Mouse (Mus musculus) limb, embryonic 11.5 days (tissue): ENCODE results near the gene Hhatl. TPM values are rescaled to one million over a fixed set of nuclear protein-coding genes. Genes with fewer than 3 reads are reported as not detected.

Experiments
- ATAC-seq: fragments of 200-750 bp; cut with Nextera tagmentation; 2 replicates; pipeline ENCODE4 v1.8.0; 2017; ENCODE audit warnings: low read depth; ENCODE audit not compliant: insufficient number of reproducible peaks, low FRiP score, low TSS enrichment
- DNase-seq: peaks from one replicate; pipeline ENCODE4 v3.0.0-alpha.2; 2015; ENCODE audit warnings: low spot score
- H3K27ac ChIP-seq: fragments of 300-500 bp; sonication (generic); replicated peaks from 2 replicates; pipeline ENCODE4 v1.5.1; 2014; ENCODE audit warnings: low read depth, mild to moderate bottlenecking, low read length
- H3K27me3 ChIP-seq: fragments of 300-500 bp; sonication (generic); 2 replicates; pipeline ENCODE4 v1.6.1; 2014; ENCODE audit warnings: mild to moderate bottlenecking, low read length, mixed read lengths; ENCODE audit not compliant: control insufficient read depth, insufficient read depth
- H3K36me3 ChIP-seq: fragments of 300-500 bp; sonication (generic); 2 replicates; pipeline ENCODE4 v1.6.1; 2014; ENCODE audit warnings: mild to moderate bottlenecking, low read length, moderate library complexity, mixed read lengths; ENCODE audit not compliant: control insufficient read depth, insufficient read depth
- H3K4me1 ChIP-seq: fragments of 300-500 bp; sonication (generic); 2 replicates; pipeline ENCODE4 v1.6.1; 2014; ENCODE audit warnings: low read length, mixed read lengths; ENCODE audit not compliant: control insufficient read depth, insufficient read depth
- H3K4me2 ChIP-seq: fragments of 300-500 bp; sonication (generic); 2 replicates; pipeline ENCODE4 v1.6.1; 2014; ENCODE audit warnings: low read depth, mild to moderate bottlenecking, moderate library complexity; ENCODE audit not compliant: severe bottlenecking
- H3K4me3 ChIP-seq: fragments of 300-500 bp; sonication (generic); 2 replicates; pipeline ENCODE4 v1.5.1; 2014; ENCODE audit warnings: low read depth, low read length
- H3K9ac ChIP-seq: fragments of 300-500 bp; sonication (generic); 2 replicates; pipeline ENCODE4 v1.6.1; 2014; ENCODE audit warnings: mild to moderate bottlenecking, low read length
- H3K9me3 ChIP-seq: fragments of 300-500 bp; sonication (generic); 2 replicates; pipeline ENCODE4 v1.6.1; 2016; ENCODE audit warnings: low read length; ENCODE audit not compliant: control insufficient read depth
- WGBS: fragments of 180-500 bp; shearing (Covaris S2); extraction: QIAGEN DNeasy Blood & Tissue Kit; methylation state at CpG from one replicate; pipeline ENCODE4 v1.1.7; 2014; 5-methylcytosine and 5-hydroxymethylcytosine counted together
- polyA plus RNA-seq: library from polyadenylated mRNA; unstranded; fragments of >200 nt; fragmentation: Nextera tagmentation; extraction: Ambion mirVana; gene quantifications from 2 replicates; pipeline ENCODE4 v1.2.1, GENCODE M21; 2014

Gene Hhatl
- polyA plus RNA-seq, 1 experiment from 2014 or later = not detected

- DNase-seq = no peak
- Histone ChIP-seq H3K27ac (no peak overlapping the region), H3K36me3 (no peaks in the 10 kb centered on the region), H3K9me3 (no peaks in the 10 kb centered on the region), H3K27me3 (no peaks in the 10 kb centered on the region), H3K4me1 (no peaks in the 10 kb centered on the region), H3K9ac (no peak overlapping the region), H3K4me3 (no peak overlapping the region), H3K4me2 (no peak overlapping the region)
- WGBS = 65% methylated on average over 9 of the region's 9 CpGs
- no peak; the same call in 1 of the 2 replicates for ATAC-seq
Observed at GRCm38 (mm10) chr9:121819073-121819770, 26.9 kb upstream of the Hhatl start.

GRCm38 (mm10) chr9:121815183-121815582 lies 22.9 kb upstream of the Hhatl start:
- H3K4me2 ChIP-seq = no peak overlapping the region
- no peaks in the 10 kb centered on the region for H3K4me1 ChIP-seq
- no peaks in the 10 kb centered on the region for H3K27me3 ChIP-seq
- H3K36me3 ChIP-seq = no peaks in the 10 kb centered on the region
- ATAC-seq (no peak), DNase-seq (no peak)
- H3K9me3 ChIP-seq = no peaks in the 10 kb centered on the region
- H3K4me3 ChIP-seq = no peak overlapping the region
- no peak overlapping the region for H3K9ac ChIP-seq
- no peak overlapping the region for H3K27ac ChIP-seq
- 76% methylated on average over 6 of the region's 6 CpGs for WGBS

GRCm38 (mm10) chr9:121810081-121810821 lies 17.9 kb upstream of the Hhatl start:
- no peak overlapping the region for H3K4me3 ChIP-seq
- 48% methylated on average over 15 of the region's 15 CpGs for WGBS
- no peak overlapping the region for H3K27ac ChIP-seq
- no peak overlapping the region for H3K9ac ChIP-seq
- no peak for ATAC-seq
- no peaks in the 10 kb centered on the region for H3K9me3 ChIP-seq
- H3K4me2 ChIP-seq = no peak overlapping the region
- H3K4me1 ChIP-seq = no peaks in the 10 kb centered on the region
- no peaks in the 10 kb centered on the region for H3K36me3 ChIP-seq
- no peak for DNase-seq
- H3K27me3 ChIP-seq = no peaks in the 10 kb centered on the region

- no peaks in the 10 kb centered on the region for H3K36me3 ChIP-seq
- ATAC-seq (no peak), DNase-seq (no peak)
- H3K4me1 ChIP-seq = no peaks in the 10 kb centered on the region
- 75% methylated on average over 3 of the region's 3 CpGs for WGBS
- H3K27me3 ChIP-seq = no peaks in the 10 kb centered on the region
- no peak overlapping the region for H3K27ac ChIP-seq
- no peak overlapping the region for H3K9ac ChIP-seq
- no peak overlapping the region for H3K4me2 ChIP-seq
- H3K4me3 ChIP-seq = no peak overlapping the region
- no peaks in the 10 kb centered on the region for H3K9me3 ChIP-seq
Observed at GRCm38 (mm10) chr9:121808511-121808910, 16.2 kb upstream of the Hhatl start.

GRCm38 (mm10) chr9:121807947-121808346 lies 15.6 kb upstream of the Hhatl start:
- no peak overlapping the region for H3K27ac ChIP-seq

GRCm38 (mm10) chr9:121807546-121807945 lies 15.2 kb upstream of the Hhatl start:
- no peak overlapping the region for H3K4me3 ChIP-seq
- H3K27me3 ChIP-seq = no peaks in the 10 kb centered on the region
- ATAC-seq (no peak), DNase-seq (no peak)
- H3K4me1 ChIP-seq = no peaks in the 10 kb centered on the region
- H3K9me3 ChIP-seq = no peaks in the 10 kb centered on the region
- H3K27ac ChIP-seq = no peak overlapping the region
- 61% methylated on average over 1 of the region's 1 CpGs for WGBS
- no peak overlapping the region for H3K4me2 ChIP-seq
- no peaks in the 10 kb centered on the region for H3K36me3 ChIP-seq
- no peak overlapping the region for H3K9ac ChIP-seq

More at GRCm38 (mm10) chr9:121807947-121808346, 15.6 kb upstream of the Hhatl start:
- Histone ChIP-seq H3K27me3 (no peaks in the 10 kb centered on the region), H3K9me3 (no peaks in the 10 kb centered on the region), H3K4me3 (no peak overlapping the region), H3K36me3 (no peaks in the 10 kb centered on the region), H3K9ac (no peak overlapping the region), H3K4me2 (no peak overlapping the region), H3K4me1 (no peaks in the 10 kb centered on the region)
- 59% methylated on average over 7 of the region's 7 CpGs for WGBS
- DNase-seq (no peak), ATAC-seq (no peak)

GRCm38 (mm10) chr9:121802747-121803146 lies 10.4 kb upstream of the Hhatl start:
- no peak overlapping the region for H3K9ac ChIP-seq
- DNase-seq (no peak), ATAC-seq (no peak)
- no peak overlapping the region for H3K4me2 ChIP-seq
- H3K27me3 ChIP-seq = no peaks in the 10 kb centered on the region
- no peak overlapping the region for H3K4me3 ChIP-seq
- 67% methylated on average over 7 of the region's 7 CpGs for WGBS
- H3K4me1 ChIP-seq = no peaks in the 10 kb centered on the region
- H3K27ac ChIP-seq = no peak overlapping the region
- H3K36me3 ChIP-seq = no peaks in the 10 kb centered on the region
- no peaks in the 10 kb centered on the region for H3K9me3 ChIP-seq

GRCm38 (mm10) chr9:121798887-121799520 lies 6.7 kb upstream of the Hhatl start:
- ATAC-seq = no peak
- DNase-seq = no peak
- Histone ChIP-seq H3K36me3 (no peaks in the 10 kb centered on the region), H3K4me3 (no peak overlapping the region), H3K4me2 (no peak overlapping the region), H3K27me3 (no peaks in the 10 kb centered on the region), H3K9ac (no peak overlapping the region), H3K27ac (no peak overlapping the region), H3K9me3 (no peaks in the 10 kb centered on the region), H3K4me1 (no peaks in the 10 kb centered on the region)
- 54% methylated on average over 5 of the region's 6 CpGs for WGBS
